Mouse (Mus musculus) stomach, embryonic 14.5 days (tissue): ENCODE data around the gene Duxf3. TPM values are rescaled to one million over a fixed set of nuclear protein-coding genes. Genes with fewer than 3 reads are reported as not detected.
"Not testable (repeated sequence)": the region's sequence is repeated elsewhere in the genome, so short reads cannot be mapped to it uniquely, and the experiment has no call there.

Source experiments
- ATAC-seq: fragments of 200-750 bp; cut with Nextera tagmentation; 2 replicates; pipeline ENCODE4 v1.8.0; 2017; ENCODE audit warnings: low read depth, moderate TSS enrichment; ENCODE audit not compliant: insufficient number of reproducible peaks, insufficient read depth, low FRiP score
- H3K27ac ChIP-seq: fragments of 300-500 bp; sonication (generic); 2 replicates; pipeline ENCODE4 v1.5.1; 2014; ENCODE audit warnings: mild to moderate bottlenecking, low read length, moderate library complexity, mixed read lengths
- H3K27me3 ChIP-seq: fragments of 300-500 bp; sonication (generic); 2 replicates; pipeline ENCODE4 v1.6.1; 2014; ENCODE audit warnings: low read length, control low read depth, mixed read lengths; ENCODE audit not compliant: control insufficient read depth, insufficient read depth
- H3K36me3 ChIP-seq: fragments of 300-500 bp; sonication (generic); 2 replicates; pipeline ENCODE4 v1.6.1; 2014; ENCODE audit warnings: mild to moderate bottlenecking, control low read depth, low read length, moderate library complexity, mixed read lengths; ENCODE audit not compliant: control insufficient read depth, insufficient read depth
- H3K4me1 ChIP-seq: fragments of 300-500 bp; sonication (generic); 2 replicates; pipeline ENCODE4 v1.6.1; 2014; ENCODE audit warnings: low read length, control low read depth, mixed read lengths; ENCODE audit not compliant: control insufficient read depth, insufficient read depth
- H3K4me2 ChIP-seq: fragments of 300-500 bp; sonication (generic); replicated peaks from 2 replicates; pipeline ENCODE4 v1.6.1; 2014; ENCODE audit warnings: low read depth, low read length, control low read depth
- H3K4me3 ChIP-seq: fragments of 300-500 bp; sonication (generic); 2 replicates; pipeline ENCODE4 v1.5.1; 2014; ENCODE audit warnings: low read depth, low read length, control low read depth
- H3K9ac ChIP-seq: fragments of 300-500 bp; sonication (generic); replicated peaks from 2 replicates; pipeline ENCODE4 v1.6.1; 2014; ENCODE audit warnings: low read depth, mild to moderate bottlenecking, control low read depth, low read length, moderate library complexity, mixed read lengths
- H3K9me3 ChIP-seq: fragments of 300-500 bp; sonication (generic); 2 replicates; pipeline ENCODE4 v1.6.1; 2016; ENCODE audit warnings: low read depth, low read length, control low read depth; ENCODE audit not compliant: control insufficient read depth
- WGBS: fragments of 180-500 bp; shearing (Covaris S2); extraction: QIAGEN DNeasy Blood & Tissue Kit; methylation state at CpG from one replicate; pipeline ENCODE4 v1.1.7; 2014; 5-methylcytosine and 5-hydroxymethylcytosine counted together
- polyA plus RNA-seq: library from polyadenylated mRNA; unstranded; fragments of >200 nt; fragmentation: Nextera tagmentation; extraction: Ambion mirVana; gene quantifications from 2 replicates; pipeline ENCODE4 v1.2.1, GENCODE M21; 2014

The Duxf3 gene
- polyA plus RNA-seq, 1 experiment from 2014 or later, result not detected

DNA sequence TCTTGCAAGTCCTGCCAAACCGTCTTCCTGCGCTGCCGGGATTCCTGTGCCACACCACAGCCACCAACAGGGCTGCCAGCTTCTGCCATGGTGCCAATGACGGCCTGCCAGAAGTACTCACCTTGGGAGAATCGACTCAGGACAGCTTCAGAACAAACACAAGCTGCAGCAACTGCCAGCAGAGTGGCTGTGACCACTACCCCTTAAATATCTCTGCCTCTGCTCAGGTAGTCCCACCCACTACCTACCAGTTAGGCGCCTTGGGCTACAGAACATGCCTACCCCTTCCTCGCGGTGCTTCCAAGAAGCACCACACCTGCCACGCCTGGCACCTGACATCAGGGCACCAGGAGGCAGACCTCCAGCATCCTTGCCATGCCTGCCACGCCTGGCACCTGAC, 4.1 kb upstream of the Duxf3 start, which contains the start of gene Gm4981:
TSS of gene Gm4981 (minus strand) at position 89 of the 400 bp plus-strand sequence.
- no peaks in the 10 kb centered on the region for H3K4me1 ChIP-seq
- H3K36me3 ChIP-seq, result no peaks in the 10 kb centered on the region
- no peak within 1 kb of the TSS for H3K27ac ChIP-seq
- H3K9ac ChIP-seq, result no peak within 1 kb of the TSS
- no peak for ATAC-seq
- 91% methylated on average over 10 of the region's 10 CpGs for WGBS
- no peak within 1 kb of the TSS for H3K4me2 ChIP-seq
- H3K9me3 ChIP-seq, result peaks cover 12% of the 10 kb centered on the region
- no peaks in the 10 kb centered on the region for H3K27me3 ChIP-seq
- no peak within 1 kb of the TSS for H3K4me3 ChIP-seq

DNA sequence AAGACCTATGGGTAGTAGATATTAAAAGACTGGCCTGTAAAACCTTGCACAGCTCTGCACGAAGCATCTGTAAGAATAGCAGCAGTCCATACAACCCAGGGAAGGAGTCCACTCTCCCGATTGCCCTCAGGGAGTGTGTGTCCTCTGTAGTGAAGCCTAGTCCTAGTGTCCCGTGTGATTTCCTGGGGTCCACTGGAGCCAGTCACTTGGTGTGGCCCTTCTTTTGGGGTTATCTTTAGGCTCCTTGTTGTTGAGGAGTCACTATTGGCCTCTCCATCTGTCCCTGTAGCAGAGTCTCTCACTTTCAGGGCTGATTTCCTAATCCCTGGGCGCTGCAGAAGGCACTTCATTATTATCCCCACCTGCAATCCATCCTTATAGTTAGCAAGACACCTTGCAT, 2.5 kb upstream of the Duxf3 start:
- whole genome bisulfite sequencing, result 88% methylated on average over 4 of the region's 4 CpGs
- H3K36me3 ChIP-seq, H3K4me1 ChIP-seq, H3K27me3 ChIP-seq, H3K4me3 ChIP-seq, H3K9ac ChIP-seq, H3K27ac ChIP-seq, ATAC-seq, H3K4me2 ChIP-seq: not testable (repeated sequence)
- H3K9me3 ChIP-seq, result peaks cover 13% of the 10 kb centered on the region

DNA sequence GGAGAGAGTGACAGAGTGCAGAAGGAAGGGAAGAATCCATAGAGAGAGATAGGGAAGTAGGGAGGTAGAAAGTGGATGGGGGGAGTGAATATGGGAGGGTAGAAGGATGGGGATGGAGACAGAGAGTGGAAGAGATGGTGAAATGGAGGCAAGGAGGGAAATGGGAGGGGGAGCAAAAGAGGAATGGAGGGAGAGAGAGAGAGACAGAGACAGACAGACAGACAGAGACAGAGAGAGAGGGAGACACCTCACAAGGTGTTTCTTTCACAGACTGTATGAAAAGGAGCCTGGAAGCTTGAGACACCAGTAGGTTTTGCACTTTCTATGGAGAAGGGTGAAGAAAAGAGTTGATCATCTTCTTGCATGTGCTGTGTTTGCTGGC, 1.3 kb upstream of the Duxf3 start:
- H3K9ac ChIP-seq, ATAC-seq, H3K27me3 ChIP-seq, H3K27ac ChIP-seq, H3K4me3 ChIP-seq, H3K4me2 ChIP-seq, H3K36me3 ChIP-seq, H3K4me1 ChIP-seq: not testable (repeated sequence)
- H3K9me3 ChIP-seq, result peaks cover 13% of the 10 kb centered on the region

DNA sequence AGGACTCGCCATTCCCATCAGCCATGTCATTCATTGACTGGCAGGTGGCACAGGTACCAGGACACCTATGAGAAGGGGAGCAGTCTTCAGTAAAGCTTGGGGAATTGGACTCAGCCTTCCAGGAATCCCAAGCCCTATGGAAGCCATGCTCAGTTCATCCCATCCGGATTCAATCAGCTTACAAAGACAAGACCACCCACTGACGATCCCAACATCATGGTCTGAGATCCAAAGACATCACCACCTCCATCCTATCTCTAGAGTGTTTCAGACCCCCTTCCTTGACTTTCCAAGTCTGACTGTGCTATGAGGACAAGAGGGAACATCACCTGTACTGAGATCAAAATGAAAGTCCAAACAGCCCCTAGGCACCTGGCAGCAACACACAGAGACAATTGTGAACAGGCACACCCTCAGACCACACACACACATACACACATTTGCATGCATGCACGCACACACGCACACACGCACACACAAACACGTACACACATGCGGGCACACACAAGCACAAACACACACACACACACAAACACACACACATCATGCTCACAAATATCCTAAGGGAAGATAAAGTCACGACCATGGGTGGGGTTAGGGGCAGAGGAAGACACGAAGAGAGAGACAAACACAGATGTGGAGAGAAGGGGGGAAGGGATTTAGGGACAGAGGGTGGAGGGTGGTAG, 722 bp upstream of the Duxf3 start:
- not testable (repeated sequence) for H3K27ac ChIP-seq, H3K4me1 ChIP-seq, H3K4me2 ChIP-seq, H3K9ac ChIP-seq, H3K4me3 ChIP-seq, H3K27me3 ChIP-seq, H3K36me3 ChIP-seq
- 83% methylated on average over 9 of the region's 10 CpGs for WGBS
- peak; percentile 37 for ATAC-seq
- peaks cover 13% of the 10 kb centered on the region for H3K9me3 ChIP-seq

DNA sequence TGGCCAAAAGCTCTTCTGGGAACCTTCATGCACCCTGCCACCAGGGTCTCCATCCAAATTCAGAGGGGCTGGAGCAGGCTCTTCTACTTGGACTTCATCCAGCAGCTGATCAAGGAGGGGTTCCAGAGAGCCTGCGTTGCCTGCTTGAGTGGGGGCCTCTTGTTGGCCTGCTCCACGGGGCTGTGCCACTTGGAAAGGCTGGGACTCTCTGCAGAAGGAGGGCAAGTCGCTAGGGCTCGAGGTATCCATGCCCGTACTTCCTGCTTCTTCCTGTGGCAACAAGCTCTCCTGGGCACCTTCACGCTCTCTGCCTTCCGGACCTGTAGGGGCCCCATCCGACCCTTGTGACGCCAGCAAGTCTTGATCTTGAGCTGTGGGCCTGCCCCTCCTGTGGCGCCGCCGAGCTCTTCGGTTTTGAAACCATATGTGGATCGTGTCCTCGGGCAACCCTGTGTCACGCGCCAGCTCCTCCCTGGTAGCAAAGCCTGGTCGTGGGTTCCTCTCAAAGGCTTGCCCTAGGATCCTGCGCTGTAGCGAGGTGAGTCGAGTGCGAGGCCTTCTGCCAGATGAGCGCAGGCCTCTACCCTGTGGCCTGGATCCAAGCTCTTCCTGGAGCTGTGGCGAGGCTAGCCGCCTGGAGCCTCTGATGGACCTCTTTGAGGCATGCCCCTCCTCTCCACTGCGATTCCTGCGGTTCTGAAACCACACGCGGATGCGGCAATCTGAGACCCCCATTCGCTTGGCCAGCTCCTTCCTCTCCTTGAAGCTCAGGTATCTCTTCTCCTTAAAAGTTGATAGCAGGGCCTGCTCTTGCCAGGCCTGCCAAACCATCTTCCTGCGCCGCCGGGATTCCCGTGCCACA, 465 bp downstream of the Duxf3 start:
- H3K27ac ChIP-seq, H3K36me3 ChIP-seq, H3K4me1 ChIP-seq, H3K4me3 ChIP-seq, H3K9ac ChIP-seq, H3K27me3 ChIP-seq, H3K4me2 ChIP-seq: not testable (repeated sequence)
- peak; percentile 86 for ATAC-seq
- 88% methylated on average over 31 of the region's 35 CpGs for WGBS
- H3K9me3 ChIP-seq, result peaks cover 13% of the 10 kb centered on the region

DNA sequence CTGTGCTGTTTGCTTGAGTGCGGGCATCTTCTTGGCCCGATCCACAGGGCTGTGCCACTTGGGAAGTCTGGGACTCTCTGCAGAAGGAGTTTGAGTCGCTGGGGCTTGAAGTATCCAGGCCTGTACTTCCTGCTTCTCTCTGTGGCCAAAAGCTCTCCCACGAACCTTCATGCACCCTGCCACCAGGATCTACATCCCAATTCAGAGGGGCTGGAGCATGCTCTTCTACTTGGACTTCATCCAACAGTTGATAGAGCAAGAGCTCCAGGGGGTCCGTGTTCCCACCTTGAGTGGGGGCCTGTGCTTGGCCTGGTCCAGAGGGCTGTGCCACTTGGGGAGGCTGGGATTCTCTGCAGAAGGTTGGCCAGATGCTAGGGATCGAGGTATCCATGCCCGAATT, 1.4 kb downstream of the Duxf3 start:
- not testable (repeated sequence) for H3K9ac ChIP-seq, H3K4me1 ChIP-seq, H3K4me3 ChIP-seq, H3K4me2 ChIP-seq, H3K27ac ChIP-seq, H3K9me3 ChIP-seq, H3K36me3 ChIP-seq, H3K27me3 ChIP-seq
- ATAC-seq, result peak; percentile 42
- 77% methylated on average over 5 of the region's 7 CpGs for WGBS

DNA sequence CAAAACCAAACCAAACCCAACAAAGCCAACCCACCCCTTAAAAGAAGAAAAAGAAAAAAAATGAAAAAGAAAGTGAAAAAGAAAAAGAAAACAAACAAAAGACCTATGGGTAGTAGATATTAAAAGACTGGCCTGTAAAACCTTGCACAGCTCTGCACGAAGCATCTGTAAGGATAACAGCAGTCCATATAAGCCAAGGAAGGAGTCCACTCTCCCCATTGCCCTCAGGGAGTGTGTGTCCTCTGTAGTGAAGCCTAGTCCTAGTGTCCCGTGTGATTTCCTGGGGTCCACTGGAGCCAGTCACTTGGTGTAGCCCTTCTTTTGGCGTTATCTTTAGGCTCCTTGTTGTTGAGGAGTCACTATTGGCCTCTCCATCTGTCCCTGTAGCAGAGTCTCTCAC, 2.5 kb downstream of the Duxf3 start:
- not testable (repeated sequence) for H3K9me3 ChIP-seq, H3K27ac ChIP-seq, H3K27me3 ChIP-seq, ATAC-seq, H3K4me2 ChIP-seq, H3K4me3 ChIP-seq, H3K4me1 ChIP-seq, H3K9ac ChIP-seq, H3K36me3 ChIP-seq
- WGBS, result 52% methylated on average over 3 of the region's 3 CpGs

DNA sequence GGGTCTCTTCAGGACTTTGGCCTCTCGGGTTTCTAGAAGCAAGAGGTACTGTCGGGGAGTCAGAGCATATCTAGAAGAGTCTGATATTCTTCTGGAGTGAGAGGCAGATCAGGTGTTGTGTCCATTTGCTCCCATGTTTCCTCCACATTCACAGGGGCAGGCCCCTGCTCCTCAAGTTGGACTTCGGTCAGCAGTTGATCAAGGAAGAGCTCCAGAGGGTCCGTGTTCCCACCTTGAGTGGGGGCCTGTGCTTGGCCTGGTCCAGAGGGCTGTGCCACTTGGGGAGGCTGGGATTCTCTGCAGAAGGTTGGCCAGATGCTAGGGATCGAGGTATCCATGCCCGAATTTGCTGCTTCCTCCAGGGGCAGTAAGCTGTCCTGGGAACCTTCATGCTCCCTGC, 4.7 kb downstream of the Duxf3 start:
- 86% methylated on average over 2 of the region's 6 CpGs for WGBS
- not testable (repeated sequence) for H3K4me2 ChIP-seq, H3K4me1 ChIP-seq, H3K4me3 ChIP-seq, H3K27ac ChIP-seq, ATAC-seq, H3K9me3 ChIP-seq, H3K36me3 ChIP-seq, H3K27me3 ChIP-seq, H3K9ac ChIP-seq
